Mouse (Mus musculus) spleen, adult 18-20 months (tissue): Measurements from ENCODE around the gene Pnpla2.
"Not testable (repeated sequence)": the region's sequence is repeated elsewhere in the genome, so short reads cannot be mapped to it uniquely, and the experiment has no call there.

Source experiments
- DNase-seq, 2 experiments: peaks; one replicate each; pipeline ENCODE4 v3.0.0; 2022; ENCODE audit warnings: mixed read lengths in 2 of 2

The Pnpla2 gene

DNA sequence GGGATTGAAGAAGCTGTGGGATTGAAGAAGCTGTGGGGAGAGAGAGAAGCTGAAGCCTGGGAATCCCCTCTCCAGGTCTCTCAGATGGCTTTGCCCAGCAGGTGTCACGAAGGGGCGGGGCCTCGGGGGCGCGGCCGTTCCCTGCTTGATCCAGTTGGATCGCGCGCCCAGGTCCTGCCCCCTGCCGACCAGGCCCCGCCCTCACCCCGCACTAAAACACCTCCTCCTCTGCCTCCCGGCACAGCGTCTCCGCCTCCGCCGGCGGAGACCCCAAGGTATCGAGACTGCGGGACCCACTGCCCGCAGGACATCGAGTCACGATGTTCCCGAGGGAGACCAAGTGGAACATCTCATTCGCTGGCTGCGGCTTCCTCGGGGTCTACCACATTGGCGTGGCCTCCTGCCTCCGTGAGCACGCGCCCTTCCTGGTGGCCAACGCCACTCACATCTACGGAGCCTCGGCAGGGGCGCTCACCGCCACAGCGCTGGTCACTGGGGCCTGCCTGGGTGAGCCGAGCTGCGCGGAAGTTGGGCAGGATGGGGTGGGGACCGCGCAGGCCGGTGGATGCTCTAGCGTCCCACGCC is at the start of gene Pnpla2:
Pnpla2 (plus strand) TSS at position 232 of the 585 bp plus-strand sequence.
- DNase-seq: peak; percentile 91 to 97

DNA sequence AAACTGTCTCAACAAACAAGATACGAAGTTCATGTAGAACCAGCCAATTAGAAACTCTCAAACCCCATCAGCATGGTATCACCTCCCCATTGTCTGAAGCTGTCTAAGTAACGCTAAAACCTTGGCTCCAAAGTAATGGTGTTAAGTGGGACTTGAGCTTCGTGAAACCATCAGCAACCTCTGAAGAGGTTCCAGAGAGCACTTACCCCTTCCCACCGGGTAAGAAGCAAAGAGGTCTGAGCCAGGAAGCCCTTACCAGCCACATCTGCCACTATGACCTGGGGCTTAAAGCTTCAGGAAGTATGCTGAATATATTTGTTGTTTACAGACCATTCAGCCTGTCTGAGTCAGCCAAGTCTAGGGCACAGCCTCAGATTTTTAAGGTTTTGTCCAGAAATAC is 49.5 kb upstream of the Pnpla2 start:
- no peak for DNase-seq

DNA sequence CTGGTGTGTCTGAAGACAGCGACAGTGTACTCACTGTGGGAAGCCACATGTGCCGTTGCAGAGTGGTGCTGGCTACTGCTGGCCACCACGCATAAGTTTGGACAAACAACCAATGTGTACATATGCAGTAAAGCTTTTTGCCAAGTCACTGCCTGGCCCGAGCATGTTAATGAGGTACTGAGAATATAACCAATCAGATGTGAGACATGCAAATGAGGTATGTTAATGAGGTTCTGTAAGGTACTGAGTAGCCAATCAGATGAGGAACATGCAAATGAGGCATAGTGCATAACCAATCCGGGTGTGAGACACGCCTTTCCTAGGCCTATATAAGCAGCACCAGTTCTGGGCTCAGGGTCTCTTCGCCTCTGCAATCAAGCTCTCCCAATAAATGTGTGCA is 47.3 kb upstream of the Pnpla2 start:
- not testable (repeated sequence) for DNase-seq

DNA sequence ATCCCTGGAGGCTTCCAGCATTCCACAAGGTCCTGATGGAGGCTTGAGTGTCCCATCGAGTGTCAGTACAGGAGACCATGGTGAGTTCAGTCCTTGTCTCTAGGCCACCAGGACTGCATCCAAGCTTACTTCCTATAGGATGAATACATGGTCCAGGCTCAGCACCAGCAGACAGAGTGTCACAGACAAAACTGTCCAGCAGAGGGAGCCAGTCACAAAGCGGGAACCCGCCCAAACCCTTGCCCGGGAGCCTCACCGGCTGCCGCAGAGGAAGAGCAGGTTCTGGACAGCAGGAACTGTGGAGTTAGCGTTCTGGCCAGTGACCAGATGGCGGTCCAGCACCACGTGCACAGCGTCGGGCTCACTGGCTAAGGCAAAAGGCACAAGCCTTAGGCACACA is 46.2 kb upstream of the Pnpla2 start:
- peak; percentile 67 to 79 for DNase-seq

DNA sequence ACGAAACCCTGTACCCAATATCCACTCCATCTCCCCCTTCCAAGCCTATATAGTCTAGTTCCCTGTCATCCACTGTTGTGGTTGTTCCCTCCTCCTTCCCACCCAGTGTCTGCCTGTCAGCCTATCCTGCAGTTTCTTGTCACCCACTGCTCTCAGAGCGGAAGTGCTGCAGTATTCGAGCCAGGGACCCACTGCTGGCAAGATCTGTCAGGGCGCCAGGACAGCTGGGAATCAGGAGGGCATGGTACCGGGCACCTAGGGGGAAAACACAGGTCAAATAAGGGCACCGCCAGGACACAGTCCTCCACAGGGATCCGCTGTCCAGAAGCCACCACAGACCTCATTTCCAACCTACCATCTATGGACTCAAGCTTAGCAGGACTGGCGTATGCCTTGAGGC is 44.4 kb upstream of the Pnpla2 start:
- no peak for DNase-seq

DNA sequence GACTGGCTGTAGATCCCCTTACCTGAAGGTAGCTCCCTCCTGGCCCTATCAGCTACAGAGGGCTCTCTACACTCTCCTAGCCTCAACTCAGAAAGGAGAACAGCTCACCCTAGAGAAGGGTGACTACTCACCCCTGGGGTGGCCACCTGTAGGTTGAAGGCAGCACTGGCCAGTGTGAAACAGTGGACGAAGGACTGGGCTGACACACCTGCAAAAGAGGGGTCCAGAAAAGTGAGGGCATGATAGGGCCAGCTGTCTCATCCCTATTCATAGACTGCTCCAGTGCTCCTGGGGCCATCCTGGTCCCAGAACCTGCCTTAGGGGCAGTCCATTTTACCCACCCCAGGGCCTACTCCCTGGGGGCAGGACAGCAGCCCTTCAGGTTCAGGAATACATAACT is 43.3 kb upstream of the Pnpla2 start:
- DNase-seq: no peak

DNA sequence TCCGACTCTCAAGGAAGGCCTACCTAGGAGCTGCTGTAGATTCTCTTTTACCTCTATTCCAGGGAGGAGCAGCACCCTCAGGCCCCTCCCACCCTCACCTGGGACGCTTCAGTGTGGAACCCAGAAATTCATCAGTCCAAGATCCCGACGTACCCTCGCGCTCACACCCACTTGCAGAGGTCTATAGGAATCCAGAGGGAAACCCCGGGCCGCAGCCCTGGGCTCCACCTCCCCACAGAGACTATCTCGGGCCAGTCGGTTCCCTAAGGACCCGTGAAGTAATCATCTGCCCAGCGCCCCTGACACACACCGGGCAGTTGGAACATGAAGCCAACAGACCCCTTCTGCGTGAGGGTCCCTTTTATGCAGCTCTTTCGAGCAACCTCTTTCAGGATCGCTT is 41.7 kb upstream of the Pnpla2 start:
- DNase-seq: peak in 1 of 2 experiments; percentile 24

DNA sequence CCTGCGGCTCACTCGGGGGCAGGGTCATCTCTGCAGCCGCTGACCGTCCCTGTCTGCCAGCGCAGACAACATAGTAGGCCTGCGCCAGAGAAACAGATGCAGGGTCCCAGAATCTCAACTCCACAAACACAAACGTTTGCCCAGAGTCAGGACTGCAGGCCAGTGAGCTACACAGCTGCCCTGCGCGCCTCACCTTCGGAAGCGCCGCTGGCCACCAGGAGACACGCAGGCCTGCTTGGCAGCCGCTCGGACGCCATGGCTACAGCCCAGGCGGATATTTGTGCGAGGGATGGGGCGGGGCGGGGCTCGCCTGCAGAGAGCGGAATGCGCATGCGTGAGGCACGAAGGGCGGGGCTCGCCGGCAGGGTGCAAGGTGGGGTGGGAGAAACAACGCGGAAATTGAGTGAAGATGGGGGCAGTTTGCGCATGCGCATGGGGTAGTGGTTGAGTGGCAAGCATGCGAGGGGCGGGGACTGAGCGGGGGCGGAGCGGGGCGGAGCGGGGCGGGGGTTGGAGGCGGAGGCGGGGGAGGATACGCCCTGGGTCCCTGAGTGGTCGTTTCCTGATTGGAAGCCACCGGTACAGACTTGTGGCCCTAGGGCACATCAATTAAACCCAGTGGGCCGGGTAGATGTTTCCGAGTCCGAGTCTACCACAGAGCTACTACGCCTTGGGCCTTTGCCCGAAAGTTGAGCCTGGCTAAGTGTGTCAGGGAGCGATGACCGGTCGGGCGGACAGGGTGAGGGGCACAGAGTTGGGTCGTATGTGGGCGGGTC is 41.0 kb upstream of the Pnpla2 start, which contains the start of gene Gatd1:
Gatd1 (minus strand) TSS at position 328 of the 776 bp plus-strand sequence.
- peak; percentile 99 for DNase-seq

DNA sequence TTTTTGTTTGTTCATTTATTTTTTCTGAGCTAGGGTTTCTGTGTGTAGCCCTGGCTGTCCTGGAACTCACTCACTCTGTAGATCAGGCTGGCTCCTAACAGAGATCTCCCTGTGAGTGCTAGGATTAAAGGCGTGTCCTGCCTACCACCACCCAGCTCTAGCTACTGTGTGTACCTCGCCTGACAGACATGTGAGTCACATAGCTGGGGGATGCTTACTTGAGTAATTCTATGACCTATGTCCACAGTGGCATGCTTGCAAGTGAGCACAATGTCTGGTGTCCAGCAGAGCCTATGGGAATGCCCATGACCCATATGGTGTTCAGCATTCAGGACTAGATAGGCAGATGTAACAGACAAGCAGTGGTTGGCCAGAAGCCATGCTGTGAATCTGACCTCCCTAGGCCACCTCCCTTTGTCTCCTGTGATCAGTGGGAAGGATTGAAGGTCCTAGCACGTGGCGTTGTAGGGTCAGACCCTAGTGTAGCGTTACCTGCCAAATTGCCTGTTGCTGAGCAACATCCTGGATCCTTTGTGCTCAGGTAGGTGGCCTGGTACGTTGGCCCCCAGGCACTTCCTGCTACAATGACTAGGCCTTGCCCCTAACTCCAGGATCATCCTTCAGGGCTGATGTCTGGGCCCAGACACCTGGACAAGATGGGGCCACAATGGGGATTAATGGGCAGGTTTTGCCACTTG is 38.7 kb upstream of the Pnpla2 start:
- no peak for DNase-seq

DNA sequence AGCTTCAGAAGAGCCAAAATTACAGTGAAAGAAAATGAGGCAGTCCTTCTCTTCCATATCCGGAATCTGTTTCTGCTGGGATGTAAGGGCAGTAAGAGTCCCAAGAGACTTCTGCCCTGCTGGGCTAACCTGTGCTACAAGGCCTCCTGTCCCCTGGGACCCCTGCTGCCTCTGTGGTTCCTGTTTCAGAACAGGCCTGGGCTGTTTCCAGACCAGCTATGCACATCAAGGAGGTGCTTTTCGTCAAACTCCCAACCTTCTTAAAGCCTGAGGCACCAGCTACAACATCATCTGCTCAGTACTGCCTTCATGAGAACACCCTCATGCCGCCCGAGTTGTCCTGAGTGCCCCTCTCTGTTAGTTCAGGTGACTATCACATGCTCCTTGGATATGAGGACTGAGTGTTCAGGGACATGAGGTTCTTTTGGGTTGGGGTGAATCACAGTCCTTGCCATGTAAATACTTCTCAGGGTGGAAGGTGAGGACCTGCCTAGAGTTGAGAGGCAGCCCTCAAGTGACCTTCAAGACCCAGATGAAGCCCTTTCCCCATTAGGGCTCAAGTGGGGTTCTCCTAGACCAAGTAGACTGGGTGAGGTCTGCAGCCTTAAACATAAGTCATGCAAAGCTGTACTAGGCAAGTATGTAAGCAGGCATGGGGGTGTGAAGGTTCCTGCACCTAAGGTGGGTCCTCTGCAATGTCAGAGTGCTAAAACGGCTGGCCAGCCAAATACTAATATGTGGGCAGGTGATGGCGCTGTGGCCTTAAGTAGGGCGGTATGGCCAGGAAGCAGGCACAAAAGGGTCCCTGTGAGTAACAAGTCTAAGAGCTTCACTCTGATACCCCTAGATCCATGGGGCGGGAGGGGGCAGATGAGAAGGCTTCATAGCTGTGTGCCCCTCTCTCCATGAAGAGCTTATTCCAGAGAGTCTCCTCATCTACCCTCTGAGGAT is 37.0 kb upstream of the Pnpla2 start:
- DNase-seq: no peak

DNA sequence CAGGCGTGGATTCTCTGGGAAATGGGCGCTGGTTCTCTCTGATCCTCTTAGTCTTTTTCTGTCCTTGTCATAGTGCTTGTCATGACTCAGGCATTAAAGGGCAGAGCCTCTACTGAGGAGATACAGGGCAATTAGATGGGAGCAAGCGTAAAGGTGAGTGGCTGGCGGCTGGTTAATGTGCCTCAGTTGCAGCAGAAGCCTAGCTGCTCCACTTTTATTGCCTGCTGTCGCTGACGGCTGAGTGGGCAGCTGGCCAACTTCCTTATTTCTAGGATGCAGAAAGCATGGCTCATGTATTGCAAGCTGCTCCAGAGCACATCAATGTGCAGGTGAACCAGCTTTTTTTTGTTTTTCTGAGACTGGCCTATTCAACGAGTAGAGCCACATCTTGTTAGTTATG is 36.0 kb upstream of the Pnpla2 start:
- DNase-seq: no peak

DNA sequence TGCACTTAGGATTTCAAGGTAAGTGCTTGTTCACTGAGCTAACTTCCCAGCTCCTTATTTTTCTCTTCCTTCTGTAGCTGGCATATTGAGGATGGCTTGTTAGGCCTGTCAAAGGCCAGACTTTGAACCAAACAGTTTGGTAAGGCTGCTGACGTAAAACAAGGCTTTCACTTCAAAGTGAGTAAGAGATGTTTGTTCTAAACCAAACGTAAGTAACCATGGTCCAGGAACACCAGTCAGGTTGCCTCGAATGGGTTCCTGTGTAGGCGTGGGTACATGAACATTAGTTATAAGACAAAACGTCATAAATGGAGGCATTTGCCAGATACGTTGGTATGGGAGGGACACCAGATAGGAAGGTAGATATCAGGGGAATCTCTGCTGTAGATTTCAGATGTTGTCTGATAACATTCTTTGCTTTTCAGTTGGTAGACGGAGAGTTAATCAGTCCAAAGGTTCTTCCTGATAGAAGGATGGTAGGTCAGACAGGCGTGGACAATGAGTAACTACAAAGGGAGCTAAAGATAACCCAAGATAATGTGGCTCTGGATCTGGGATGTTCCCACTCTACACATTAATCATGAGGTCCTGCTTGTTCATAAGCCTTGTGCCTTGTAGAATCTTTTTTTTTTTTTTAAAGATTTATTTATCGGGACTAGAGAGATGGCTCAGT is 34.8 kb upstream of the Pnpla2 start:
- no peak for DNase-seq

DNA sequence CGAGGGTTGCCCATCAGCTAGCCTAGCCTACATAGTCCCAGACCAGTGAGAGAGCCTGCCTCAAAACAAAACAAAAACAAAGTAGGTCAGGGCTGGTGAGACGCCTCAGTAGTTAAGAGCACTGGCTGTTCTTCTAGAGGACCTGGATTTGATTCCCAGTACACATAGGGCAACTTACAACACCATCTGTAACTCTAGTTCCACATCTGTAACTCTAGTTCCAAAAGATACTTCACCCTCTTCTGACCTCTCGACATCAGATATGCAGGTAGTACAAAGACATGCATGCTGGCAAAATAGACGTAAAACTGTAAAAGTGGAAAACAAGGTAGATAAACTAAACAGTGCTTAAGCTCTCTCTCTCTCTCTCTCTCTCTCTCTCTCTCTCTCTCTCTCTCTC is 31.2 kb upstream of the Pnpla2 start:
- no peak for DNase-seq

DNA sequence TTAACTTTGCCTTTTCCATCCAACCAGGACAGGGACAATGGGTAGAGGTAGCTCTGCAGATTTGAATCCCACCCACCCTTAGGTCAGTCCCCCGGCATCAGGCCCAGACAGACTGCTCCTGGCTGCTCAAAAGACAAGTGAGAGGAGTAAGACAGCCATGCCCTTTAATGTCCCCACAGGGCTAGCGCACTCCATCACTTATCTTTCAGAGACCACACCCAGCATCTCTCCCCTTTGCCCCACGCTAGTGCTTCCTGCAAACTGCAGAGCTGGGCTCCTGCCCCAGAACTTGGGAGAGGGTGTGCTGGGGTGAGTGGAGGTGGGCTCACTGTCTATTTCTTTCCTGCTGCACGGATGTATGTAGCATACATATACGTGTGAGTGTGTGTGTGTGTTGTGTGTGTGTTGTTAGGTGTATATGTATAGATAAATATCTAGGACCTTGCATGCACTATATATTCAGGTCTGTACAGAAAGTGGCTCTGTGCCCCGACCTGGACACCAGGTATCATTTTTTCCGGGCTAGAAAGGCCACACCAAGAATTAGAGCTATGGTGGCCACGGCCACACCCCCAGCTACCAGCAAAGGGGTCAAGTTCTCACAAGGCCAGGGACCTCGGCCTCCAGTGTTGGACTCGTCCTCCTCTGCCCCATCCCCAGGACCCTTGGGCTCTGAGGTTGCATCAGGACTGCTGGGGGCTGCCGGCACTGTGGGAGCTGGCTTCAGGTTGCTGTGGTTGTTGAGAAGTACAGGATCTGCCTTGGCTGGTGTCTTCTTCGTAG is 27.9 kb upstream of the Pnpla2 start:
- DNase-seq: no peak

DNA sequence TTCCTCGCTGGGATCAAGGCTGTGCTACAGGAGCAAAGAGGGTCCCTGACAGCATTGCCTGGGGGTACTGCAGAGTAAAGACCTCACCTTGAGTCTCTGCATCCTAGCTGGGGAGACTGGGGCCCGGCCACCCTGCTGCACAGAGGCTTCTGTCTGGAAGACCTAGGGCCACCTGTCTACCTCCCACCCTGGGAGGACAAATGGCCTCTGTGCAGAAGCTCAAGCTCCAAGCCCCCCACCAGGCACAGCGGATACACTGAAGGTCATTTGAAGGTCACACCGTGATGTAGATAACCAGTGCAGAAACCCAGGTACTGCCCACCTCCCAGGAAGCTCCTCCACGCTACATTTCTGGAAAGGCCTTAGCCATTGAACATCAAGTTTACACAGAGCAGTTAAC is 26.3 kb upstream of the Pnpla2 start:
- DNase-seq: no peak

DNA sequence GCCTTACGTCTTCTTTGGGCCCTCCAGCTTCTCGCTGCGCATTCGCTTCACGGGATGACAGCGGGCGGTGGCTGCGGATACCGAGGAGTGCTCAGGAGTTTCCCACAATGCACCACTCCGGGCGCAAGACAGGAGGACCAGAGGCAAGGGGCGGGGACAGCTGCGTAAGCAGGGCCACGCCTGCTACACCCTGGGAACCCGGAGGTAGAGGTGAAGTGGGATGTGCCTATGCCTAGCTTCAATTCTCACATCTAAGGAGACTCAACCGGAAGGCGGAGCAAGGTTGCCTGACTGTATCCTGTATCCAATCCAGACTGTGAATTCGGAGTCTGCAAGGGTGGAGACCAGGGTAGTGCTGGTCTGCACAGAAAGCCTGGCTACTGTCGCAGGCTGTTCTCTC is 25.7 kb upstream of the Pnpla2 start, which contains the start of gene Cend1:
Cend1 (minus strand) TSS at position 182 of the 400 bp plus-strand sequence.
- DNase-seq: no peak

DNA sequence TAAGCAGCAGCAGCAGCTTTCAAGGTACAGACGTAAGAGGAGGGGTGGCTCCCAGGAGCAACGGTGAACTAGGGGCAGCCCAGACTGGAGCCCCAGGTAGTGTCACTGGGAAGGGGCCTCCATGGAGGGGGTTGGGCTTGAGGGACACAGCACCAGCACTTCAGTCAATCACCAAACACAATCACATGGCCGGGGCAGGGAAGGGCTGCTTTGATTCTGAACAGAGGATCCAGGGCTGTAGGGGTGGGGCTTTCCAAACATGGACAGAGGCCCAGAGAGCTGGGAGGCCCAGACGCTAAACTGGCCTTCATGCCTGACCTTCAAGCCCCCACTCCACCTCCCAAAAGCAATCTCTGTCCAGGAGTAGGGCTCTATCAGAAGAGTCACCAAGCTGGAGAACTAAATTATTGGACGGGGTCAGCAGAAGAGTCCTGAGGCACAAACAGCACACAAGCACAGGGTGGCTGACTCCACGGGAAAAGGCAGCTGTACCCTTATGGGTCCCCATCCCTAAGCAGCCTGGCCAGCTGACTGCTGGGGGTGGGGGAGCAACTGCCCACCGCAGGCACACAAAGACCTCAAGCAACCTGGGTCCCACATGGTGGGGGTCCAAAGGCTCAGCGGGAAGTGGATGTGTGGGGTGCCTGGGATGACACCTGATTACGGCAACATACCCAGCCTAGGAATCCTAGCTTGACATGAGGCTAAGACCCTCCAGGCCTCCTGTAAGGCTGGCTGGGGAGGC is 25.0 kb upstream of the Pnpla2 start:
- no peak for DNase-seq

DNA sequence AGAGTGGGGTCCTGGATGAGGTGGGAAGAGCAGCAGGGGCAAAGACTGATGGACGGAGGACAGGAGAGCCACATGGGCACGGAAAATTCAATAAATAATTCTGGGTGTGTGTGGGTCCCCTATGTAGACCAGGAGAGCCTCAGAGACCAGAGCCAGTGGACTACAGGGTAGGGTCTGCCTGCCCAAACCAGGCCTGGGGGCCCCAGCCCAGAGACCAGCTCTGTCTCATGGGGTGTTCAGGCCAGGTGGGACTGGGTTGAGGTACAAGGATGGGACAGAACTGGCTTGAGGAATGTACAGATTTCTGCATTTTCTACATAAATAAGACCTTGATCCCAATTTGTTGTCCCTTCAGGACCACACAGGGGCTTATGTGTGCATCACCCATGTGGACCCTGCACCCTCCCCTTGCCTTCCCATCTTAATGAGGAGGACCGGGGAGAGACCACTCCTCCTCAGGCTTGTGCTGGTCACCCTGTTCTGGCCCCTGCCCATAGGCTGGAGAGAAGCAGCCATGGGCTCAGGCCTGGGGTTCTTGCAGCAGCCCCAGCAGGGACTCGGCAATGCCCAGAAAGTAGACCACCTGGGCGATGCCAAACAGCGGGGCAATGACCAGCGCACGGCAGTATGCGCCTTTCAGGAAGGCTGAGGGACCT is 24.3 kb upstream of the Pnpla2 start:
- no peak for DNase-seq

DNA sequence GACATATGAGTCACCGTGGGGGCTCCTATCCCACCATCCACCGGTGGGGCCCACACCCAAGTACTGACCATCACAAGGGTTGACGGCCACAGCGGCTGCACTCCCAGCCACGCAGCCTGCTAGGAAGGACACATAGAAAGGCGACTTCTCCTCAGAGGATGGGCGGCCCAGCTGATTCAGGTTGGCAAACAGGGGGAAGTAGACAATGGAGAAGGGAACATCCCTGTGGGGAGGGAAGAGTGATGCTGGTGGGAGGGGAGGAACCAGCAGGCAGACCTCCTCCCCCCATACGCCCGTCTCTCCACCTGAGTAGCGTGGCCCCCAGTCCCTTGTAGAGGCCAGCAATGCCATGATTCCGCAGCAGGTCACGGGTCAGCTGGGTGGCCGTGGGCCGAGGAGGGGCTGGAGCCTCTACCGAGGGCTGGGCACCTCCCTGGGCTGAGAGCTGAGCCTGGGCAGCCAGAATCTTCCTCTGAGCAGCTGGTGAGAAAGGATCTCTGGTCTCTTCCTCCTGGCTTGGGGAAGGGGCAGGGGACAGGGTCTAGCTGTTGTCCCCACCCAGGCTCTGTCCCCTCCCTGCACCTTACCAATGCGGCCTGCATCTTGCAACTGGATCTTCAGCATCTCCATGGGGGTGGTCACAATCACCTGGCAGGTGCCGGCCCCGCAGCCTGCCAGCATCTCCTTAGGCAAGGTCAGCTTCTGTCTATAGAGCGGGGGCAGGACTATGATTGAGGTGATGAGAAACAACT is 23.4 kb upstream of the Pnpla2 start:
- DNase-seq: no peak
